Mouse (Mus musculus): ENCODE measurements around the gene Gm10376. TPM values are rescaled to one million over a fixed set of nuclear protein-coding genes. Genes with fewer than 3 reads are reported as not detected.

Gm10376 gene
- not detected for polyA plus RNA-seq (2014; fragmentation: Illumina TruSeq; extraction: RNeasy Lipid Tissue Mini Kit (QIAGEN cat#74804); ENCODE audit: low read depth, low replicate concordance)

DNA sequence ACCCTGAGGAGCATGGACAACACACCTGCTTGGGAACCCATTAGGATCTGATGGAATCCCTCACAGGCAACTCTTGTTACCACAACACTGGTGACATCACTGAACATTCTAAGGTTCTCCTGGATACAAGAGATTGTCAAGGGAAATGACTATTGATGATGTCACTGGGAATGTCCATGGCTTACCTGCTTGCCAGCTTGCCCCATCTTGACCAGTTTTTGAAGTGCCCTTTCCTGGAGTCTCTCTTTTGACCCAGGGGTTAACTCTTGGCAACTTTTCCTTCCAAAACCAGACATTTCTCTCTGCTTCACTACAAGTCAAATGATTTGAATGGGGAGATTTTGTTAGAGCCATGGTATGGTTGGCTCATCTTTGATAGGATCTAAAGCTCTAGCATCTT is at the start of gene Gm10376:
Gene Gm10376 (minus strand): TSS at position 101 of the 400 bp plus-strand sequence.

DNA sequence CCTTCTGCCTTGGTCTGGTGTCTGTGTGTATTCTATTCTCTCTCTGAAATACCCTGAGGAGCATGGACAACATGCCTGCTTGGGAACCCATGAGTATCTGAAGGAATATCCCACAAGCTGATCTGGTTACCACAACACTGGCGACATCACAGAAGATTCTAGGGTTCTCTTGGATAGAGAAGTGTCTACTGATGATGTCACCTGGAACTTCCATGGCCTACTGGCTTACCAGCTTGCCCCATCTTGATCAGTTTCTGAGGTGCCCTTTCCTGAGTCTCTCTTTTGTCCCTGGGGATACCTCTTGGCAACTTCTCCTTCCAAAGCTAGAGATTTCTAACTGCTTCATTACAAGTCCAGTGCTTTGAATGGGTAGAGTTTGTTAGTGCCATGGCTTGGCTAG is 21.9 kb downstream of the Gm10376 start, which contains the start of gene Gm8082:
Gene Gm8082 (minus strand): TSS at position 101 of the 400 bp plus-strand sequence.

Other genes with a start within 250 kb of the Gm10376 start
- gene Gm3015, start 246.8 kb downstream of the Gm10376 start, polyA plus RNA-seq (2014; fragmentation: Illumina TruSeq; extraction: RNeasy Lipid Tissue Mini Kit (QIAGEN cat#74804); ENCODE audit: low read depth, low replicate concordance) = not detected
- gene Gm10377, start 217.6 kb downstream of the Gm10376 start, polyA plus RNA-seq (2014; fragmentation: Illumina TruSeq; extraction: RNeasy Lipid Tissue Mini Kit (QIAGEN cat#74804); ENCODE audit: low read depth, low replicate concordance) = not detected
- gene Gm21977, start 162.2 kb downstream of the Gm10376 start, polyA plus RNA-seq (2014; fragmentation: Illumina TruSeq; extraction: RNeasy Lipid Tissue Mini Kit (QIAGEN cat#74804); ENCODE audit: low read depth, low replicate concordance) = not detected
- not detected for gene Gm8082, start 22.0 kb downstream of the Gm10376 start, polyA plus RNA-seq (2014; fragmentation: Illumina TruSeq; extraction: RNeasy Lipid Tissue Mini Kit (QIAGEN cat#74804); ENCODE audit: low read depth, low replicate concordance)
- gene Gm8094, start 61.0 kb upstream of the Gm10376 start, polyA plus RNA-seq (2014; fragmentation: Illumina TruSeq; extraction: RNeasy Lipid Tissue Mini Kit (QIAGEN cat#74804); ENCODE audit: low read depth, low replicate concordance) = not detected
- gene Gm8104, start 85.0 kb upstream of the Gm10376 start, polyA plus RNA-seq (2014; fragmentation: Illumina TruSeq; extraction: RNeasy Lipid Tissue Mini Kit (QIAGEN cat#74804); ENCODE audit: low read depth, low replicate concordance) = not detected
- gene Gm7233, start 164.2 kb upstream of the Gm10376 start, polyA plus RNA-seq (2014; fragmentation: Illumina TruSeq; extraction: RNeasy Lipid Tissue Mini Kit (QIAGEN cat#74804); ENCODE audit: low read depth, low replicate concordance) = 0.40 TPM
- gene Gm8122, start 219.7 kb upstream of the Gm10376 start, polyA plus RNA-seq (2014; fragmentation: Illumina TruSeq; extraction: RNeasy Lipid Tissue Mini Kit (QIAGEN cat#74804); ENCODE audit: low read depth, low replicate concordance) = not detected
- gene Gm8126, start 243.0 kb upstream of the Gm10376 start, polyA plus RNA-seq (2014; fragmentation: Illumina TruSeq; extraction: RNeasy Lipid Tissue Mini Kit (QIAGEN cat#74804); ENCODE audit: low read depth, low replicate concordance) = 4.1 TPM